Mouse (Mus musculus) embryonic facial prominence, embryonic 13.5 days (tissue): Measurements from ENCODE around the gene Ears2. TPM values are rescaled to one million over a fixed set of nuclear protein-coding genes. Genes with fewer than 3 reads are reported as not detected.
"Not testable (repeated sequence)": the region's sequence is repeated elsewhere in the genome, so short reads cannot be mapped to it uniquely, and the experiment has no call there.

Experiments used
- ATAC-seq: fragments of 200-750 bp; cut with Nextera tagmentation; 2 replicates; pipeline ENCODE4 v1.8.0; 2017; ENCODE audit warnings: low read depth; ENCODE audit not compliant: insufficient number of reproducible peaks, insufficient read depth, low FRiP score, low TSS enrichment
- H3K27ac ChIP-seq: fragments of 300-500 bp; sonication (generic); 2 replicates; pipeline ENCODE4 v1.5.1; 2015; ENCODE audit warnings: moderate library complexity, mild to moderate bottlenecking, inconsistent platforms
- H3K27me3 ChIP-seq: fragments of 300-500 bp; sonication (generic); 2 replicates; pipeline ENCODE4 v1.6.1; 2015; ENCODE audit warnings: mild to moderate bottlenecking, inconsistent platforms
- H3K36me3 ChIP-seq: fragments of 300-500 bp; sonication (generic); 2 replicates; pipeline ENCODE4 v1.6.1; 2015; ENCODE audit warnings: mild to moderate bottlenecking, inconsistent platforms
- H3K4me1 ChIP-seq: fragments of 300-500 bp; sonication (generic); 2 replicates; pipeline ENCODE4 v1.6.1; 2015; ENCODE audit warnings: inconsistent platforms
- H3K4me2 ChIP-seq: fragments of 300-500 bp; sonication (generic); 2 replicates; pipeline ENCODE4 v1.6.1; 2015; ENCODE audit warnings: moderate library complexity, mild to moderate bottlenecking, inconsistent platforms
- H3K4me3 ChIP-seq: fragments of 300-500 bp; sonication (generic); 2 replicates; pipeline ENCODE4 v1.5.1; 2015; ENCODE audit warnings: mild to moderate bottlenecking, inconsistent platforms
- H3K9ac ChIP-seq: fragments of 300-500 bp; sonication (generic); 2 replicates; pipeline ENCODE4 v1.6.1; 2015; ENCODE audit warnings: mild to moderate bottlenecking, inconsistent platforms
- H3K9me3 ChIP-seq: fragments of 300-500 bp; sonication (generic); 2 replicates; pipeline ENCODE4 v1.6.1; 2016; ENCODE audit warnings: inconsistent platforms
- WGBS: fragments of 180-500 bp; shearing (Covaris S2); methylation state at CpG from one replicate; pipeline ENCODE4 v1.1.7; 2015; ENCODE audit warnings: mixed read lengths; 5-methylcytosine and 5-hydroxymethylcytosine counted together
- polyA plus RNA-seq: library from polyadenylated mRNA; unstranded; fragments of >200 nt; fragmentation: Nextera tagmentation; extraction: Ambion mirVana; gene quantifications from 2 replicates; pipeline ENCODE4 v1.2.1, GENCODE M21; 2015

Ears2 gene
- polyA plus RNA-seq, result 14.4 and 14.7 TPM in 2 replicates

- under 1% methylated on average over 60 of the region's 60 CpGs for WGBS
- H3K9me3 ChIP-seq, result no peaks in the 10 kb centered on the region
- peak; percentile 99 for ATAC-seq
- no peaks in the 10 kb centered on the region for H3K27me3 ChIP-seq
- peak within 1 kb of the TSS; percentile 80 for H3K4me2 ChIP-seq
- H3K9ac ChIP-seq, result peak within 1 kb of the TSS; percentile 99
- H3K4me3 ChIP-seq, result peak within 1 kb of the TSS; percentile 100
- peaks cover 31% of the 10 kb centered on the region for H3K4me1 ChIP-seq
- peak within 1 kb of the TSS; percentile 93 for H3K27ac ChIP-seq
- H3K36me3 ChIP-seq, result peaks cover 37% of the 10 kb centered on the region
These were observed at the start of gene Ears2, which contains the start of gene Ubfd1 for GRCm38 (mm10) chr7:122066945-122067516. Ears2 (minus strand) TSS chr7:122067263. Ubfd1 (plus strand) TSS chr7:122067175.

DNA sequence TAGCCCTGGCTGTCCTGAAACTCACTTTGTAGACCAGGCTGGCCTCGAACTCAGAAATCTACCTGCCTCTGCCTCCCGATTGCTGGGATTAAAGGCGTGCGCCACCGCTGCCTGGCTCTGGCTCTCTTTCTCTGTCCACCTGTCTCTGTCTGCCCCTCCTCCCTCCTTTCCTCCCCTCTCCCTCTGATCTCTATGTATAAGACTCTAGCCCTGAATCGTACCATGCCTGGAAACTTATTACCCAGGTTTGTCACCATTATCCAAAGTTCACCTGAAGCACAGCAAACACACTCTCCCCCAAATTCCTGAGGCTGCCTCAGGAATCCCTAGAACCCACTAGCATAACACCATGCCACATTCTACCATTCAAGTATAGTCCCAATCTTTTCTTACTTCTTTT is 41.1 kb upstream of the Ears2 start:
- peaks cover 41% of the 10 kb centered on the region for H3K36me3 ChIP-seq
- no peaks in the 10 kb centered on the region for H3K4me1 ChIP-seq
- H3K9ac ChIP-seq, result no peak overlapping the region
- no peaks in the 10 kb centered on the region for H3K27me3 ChIP-seq
- WGBS, result 91% methylated on average over 6 of the region's 6 CpGs
- H3K4me3 ChIP-seq, result no peak overlapping the region
- H3K9me3 ChIP-seq, result no peaks in the 10 kb centered on the region
- no peak overlapping the region for H3K27ac ChIP-seq
- H3K4me2 ChIP-seq, result no peak overlapping the region
- ATAC-seq, result no peak

DNA sequence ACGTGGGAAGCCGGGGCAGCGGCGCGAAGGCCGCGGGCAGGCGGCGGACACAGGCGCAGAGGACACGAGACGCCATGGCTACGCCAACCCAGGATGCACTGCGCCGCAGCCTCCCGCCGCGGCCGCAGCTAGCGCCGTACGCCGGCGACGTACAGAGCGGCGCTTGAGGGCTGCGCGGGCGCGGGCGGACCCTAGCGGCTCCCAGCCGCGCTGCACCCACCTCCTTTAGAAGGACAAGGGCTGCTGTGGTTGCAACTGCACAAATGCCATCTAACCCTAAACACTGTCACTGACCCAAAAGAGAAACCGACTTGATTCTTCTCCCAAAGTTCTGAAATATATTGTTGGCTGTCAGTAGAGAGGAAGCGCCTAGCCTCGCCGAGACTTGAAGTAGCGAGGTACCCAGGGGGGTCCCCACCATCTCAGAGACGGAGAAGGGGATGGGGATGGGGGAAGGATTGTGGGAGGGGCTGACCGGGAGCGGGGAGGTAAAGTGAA is 34.7 kb upstream of the Ears2 start, which contains the start of gene Ndufab1:
Ndufab1 (minus strand) TSS at position 140 of the 498 bp plus-strand sequence.
- H3K27ac ChIP-seq, result no peak within 1 kb of the TSS
- no peaks in the 10 kb centered on the region for H3K9me3 ChIP-seq
- H3K4me3 ChIP-seq, result peak within 1 kb of the TSS; percentile 71
- peak within 1 kb of the TSS; percentile 90 for H3K4me2 ChIP-seq
- WGBS, result under 1% methylated on average over 43 of the region's 43 CpGs
- peaks cover 20% of the 10 kb centered on the region for H3K36me3 ChIP-seq
- no peaks in the 10 kb centered on the region for H3K27me3 ChIP-seq
- peak within 1 kb of the TSS; percentile 90 for H3K9ac ChIP-seq
- peak; percentile 96 for ATAC-seq
- H3K4me1 ChIP-seq, result peaks cover 13% of the 10 kb centered on the region

DNA sequence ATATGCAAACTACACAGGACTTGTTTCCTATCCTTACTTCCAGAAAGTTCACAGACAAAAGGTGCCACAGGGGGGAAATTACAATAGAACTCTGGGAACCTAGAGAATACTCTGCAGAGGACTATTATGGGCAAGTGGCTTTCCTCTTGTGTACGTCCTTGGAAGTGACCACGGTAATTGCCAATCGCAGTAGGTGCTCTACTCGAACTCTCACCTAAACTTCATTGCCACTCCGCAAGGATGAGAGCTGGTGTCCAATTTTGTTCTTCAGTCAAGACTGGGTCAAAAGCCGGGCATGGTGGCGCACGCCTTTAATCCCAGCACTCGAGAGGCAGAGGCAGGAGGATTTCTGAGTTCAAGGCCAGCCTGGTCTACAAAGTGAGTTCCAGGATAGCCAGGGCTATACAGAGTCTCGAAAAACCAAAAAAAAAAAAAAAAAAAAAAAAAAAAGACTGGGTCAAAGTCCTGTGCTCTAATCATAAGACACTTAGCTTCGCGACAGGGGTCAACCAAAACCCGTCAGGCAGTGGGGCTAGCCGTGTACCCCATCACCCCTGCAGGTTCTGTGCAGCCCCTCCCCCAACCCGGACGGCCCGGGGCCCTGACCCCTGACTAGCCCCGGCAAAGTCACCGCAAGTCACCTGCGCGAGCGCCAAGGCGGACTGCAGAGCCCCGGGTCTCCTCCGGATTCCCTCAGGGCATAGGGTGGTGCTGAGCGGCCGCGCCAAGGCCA is 34.1 kb upstream of the Ears2 start:
- H3K9ac ChIP-seq, result peak overlapping the region; percentile 90
- not testable (repeated sequence) for H3K27ac ChIP-seq, H3K9me3 ChIP-seq, H3K27me3 ChIP-seq
- WGBS, result 5% methylated on average over 28 of the region's 28 CpGs
- H3K4me2 ChIP-seq, result peak overlapping the region; percentile 90
- peaks cover 13% of the 10 kb centered on the region for H3K4me1 ChIP-seq
- peaks cover 23% of the 10 kb centered on the region for H3K36me3 ChIP-seq
- peak; percentile 40; the same call in 1 of the 2 replicates for ATAC-seq
- H3K4me3 ChIP-seq, result peak overlapping the region; percentile 71

- Histone ChIP-seq H3K9ac (no peak overlapping the region), H3K4me3 (no peak overlapping the region; the same call in 1 of the 2 replicates), H3K36me3 (peaks cover 43% of the 10 kb centered on the region), H3K4me1 (peaks cover 13% of the 10 kb centered on the region), H3K4me2 (no peak overlapping the region), H3K27ac (no peak overlapping the region), H3K27me3 (no peaks in the 10 kb centered on the region), H3K9me3 (no peaks in the 10 kb centered on the region)
- ATAC-seq, result no peak
- WGBS, result 61% methylated on average over 4 of the region's 4 CpGs
These were observed 32.2 kb upstream of the Ears2 start for GRCm38 (mm10) chr7:122099222-122099621.

DNA sequence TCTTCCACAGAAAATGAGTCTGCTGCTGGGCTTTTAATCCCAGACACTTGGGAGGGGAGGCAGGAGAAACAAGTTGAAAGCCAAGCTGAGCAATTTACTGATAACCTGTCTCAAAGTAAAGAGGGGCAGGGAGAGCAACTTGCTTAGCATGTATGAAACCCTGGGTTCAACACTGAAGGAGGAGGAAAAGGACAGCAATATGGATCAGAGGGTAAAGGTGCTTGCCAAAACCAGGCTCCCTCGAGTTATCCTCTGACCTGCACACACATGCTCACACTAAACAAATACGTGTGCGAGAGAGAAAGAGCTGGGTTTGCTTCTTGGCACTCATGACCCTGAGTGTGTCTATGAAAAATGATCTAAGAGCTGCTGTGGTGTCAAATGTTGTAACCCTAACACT is 30.9 kb upstream of the Ears2 start:
- no peak overlapping the region for H3K27ac ChIP-seq
- WGBS, result 94% methylated on average over 3 of the region's 3 CpGs
- peaks cover 13% of the 10 kb centered on the region for H3K4me1 ChIP-seq
- H3K9me3 ChIP-seq, result no peaks in the 10 kb centered on the region
- no peak overlapping the region for H3K4me3 ChIP-seq
- H3K9ac ChIP-seq, result no peak overlapping the region
- no peak overlapping the region for H3K4me2 ChIP-seq
- no peaks in the 10 kb centered on the region for H3K27me3 ChIP-seq
- H3K36me3 ChIP-seq, result peaks cover 51% of the 10 kb centered on the region
- ATAC-seq, result no peak

DNA sequence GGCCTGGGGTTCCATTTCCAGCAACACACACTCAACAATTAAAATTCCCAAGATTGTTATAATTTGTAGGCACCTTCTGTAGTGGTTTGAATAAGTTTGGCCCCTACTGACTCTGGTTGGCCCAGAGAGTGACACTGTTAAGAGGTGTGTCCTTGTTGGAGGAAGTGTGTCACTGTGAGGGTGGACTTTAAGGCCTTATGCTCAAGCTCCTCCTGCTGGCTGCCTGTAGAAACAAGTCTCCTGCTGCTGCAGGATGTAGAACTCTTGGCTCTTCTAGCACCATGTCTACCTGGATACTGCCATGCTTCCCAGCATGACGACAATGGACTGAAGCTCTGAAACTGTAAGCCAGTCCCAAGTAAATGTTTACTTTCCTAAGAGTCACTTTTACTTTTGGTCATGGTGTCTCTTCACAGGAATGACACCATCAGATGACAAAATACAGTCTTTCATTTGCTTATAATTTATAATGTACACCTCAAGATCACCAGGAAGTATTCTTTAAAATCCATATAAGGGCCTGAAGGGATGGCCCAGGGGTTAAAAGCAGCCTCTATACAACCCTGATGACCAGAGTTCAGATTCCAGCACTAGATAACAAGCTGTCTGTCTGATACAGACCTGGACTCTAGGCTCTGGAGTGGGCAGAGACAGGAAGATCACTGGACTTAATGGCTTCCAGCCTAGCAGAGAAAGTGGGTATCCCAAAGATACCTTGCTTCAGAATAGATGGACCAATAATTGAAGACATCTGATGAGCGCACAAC is 27.7 kb upstream of the Ears2 start:
- H3K27me3 ChIP-seq, result no peaks in the 10 kb centered on the region
- H3K4me2 ChIP-seq, result no peak overlapping the region
- no peak overlapping the region for H3K4me3 ChIP-seq
- H3K36me3 ChIP-seq, result peaks cover 82% of the 10 kb centered on the region
- peaks cover under 1% of the 10 kb centered on the region for H3K4me1 ChIP-seq
- no peaks in the 10 kb centered on the region for H3K9me3 ChIP-seq
- H3K27ac ChIP-seq, result no peak overlapping the region
- 95% methylated on average over 2 of the region's 2 CpGs for WGBS
- no peak for ATAC-seq
- H3K9ac ChIP-seq, result no peak overlapping the region

GRCm38 (mm10) chr7:122087195-122087982 is 20.3 kb upstream of the Ears2 start:
- Histone ChIP-seq H3K4me1 (no peaks in the 10 kb centered on the region), H3K27me3 (no peaks in the 10 kb centered on the region), H3K27ac (no peak overlapping the region), H3K36me3 (peaks cover 87% of the 10 kb centered on the region), H3K4me2 (no peak overlapping the region), H3K9me3 (no peaks in the 10 kb centered on the region), H3K4me3 (no peak overlapping the region), H3K9ac (no peak overlapping the region)
- ATAC-seq, result no peak
- WGBS, result 91% methylated on average over 11 of the region's 11 CpGs

- no peak overlapping the region for H3K4me3 ChIP-seq
- H3K27ac ChIP-seq, result no peak overlapping the region
- no peak for ATAC-seq
- no peaks in the 10 kb centered on the region for H3K9me3 ChIP-seq
- no peaks in the 10 kb centered on the region for H3K4me1 ChIP-seq
- H3K4me2 ChIP-seq, result no peak overlapping the region
- H3K9ac ChIP-seq, result no peak overlapping the region
- no peaks in the 10 kb centered on the region for H3K27me3 ChIP-seq
- peaks cover 84% of the 10 kb centered on the region for H3K36me3 ChIP-seq
- 98% methylated on average over 1 of the region's 1 CpGs for WGBS
These were observed 14.0 kb upstream of the Ears2 start for GRCm38 (mm10) chr7:122081071-122081470.

- Histone ChIP-seq H3K27me3 (no peaks in the 10 kb centered on the region), H3K36me3 (peaks cover 86% of the 10 kb centered on the region), H3K4me3 (no peak overlapping the region), H3K4me2 (no peak overlapping the region), H3K9ac (no peak overlapping the region), H3K9me3 (no peaks in the 10 kb centered on the region), H3K4me1 (no peaks in the 10 kb centered on the region), H3K27ac (no peak overlapping the region)
- ATAC-seq, result no peak
- 92% methylated on average over 8 of the region's 8 CpGs for WGBS
These were observed 12.9 kb upstream of the Ears2 start for GRCm38 (mm10) chr7:122079798-122080554.
